ENCODE assay signal across 8 mouse cellular contexts in the genomic region with DNA sequence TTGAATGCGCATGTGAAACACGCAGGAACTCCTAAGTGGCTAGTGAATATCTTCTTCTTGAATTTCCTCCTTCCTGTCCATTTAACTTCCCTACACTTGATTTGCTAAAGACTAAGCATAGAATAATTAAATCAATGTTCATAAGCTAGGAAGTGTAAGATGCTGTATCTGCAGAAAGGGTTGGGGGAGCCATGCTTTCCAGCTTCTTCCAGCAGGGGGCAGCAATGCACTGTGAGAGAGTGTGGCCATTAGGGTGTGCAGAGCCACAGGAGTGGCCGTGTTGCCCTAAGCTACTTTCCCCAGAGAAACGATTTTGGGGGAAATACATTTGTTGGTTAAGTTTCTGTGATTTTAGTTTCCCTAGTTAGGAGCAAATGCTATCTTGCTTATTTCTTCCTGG.
DNase-seq lines count a peak whose midpoint lies in the region; ATAC-seq and TF ChIP-seq lines count a peak whose summit lies in the region.

No protein-coding gene starts in this region.

- ATAC-seq in kidney, embryonic 16.5 days (ENCODE audit: low FRiP score, low TSS enrichment): no peak
- no peak for ATAC-seq in liver, postnatal 0 days

- H3K4me1 ChIP-seq in kidney, adult 2 months (ENCODE audit: control insufficient read depth, insufficient read depth, low read length): no peaks in the 10 kb centered on the region
- peaks cover 2% of the 10 kb centered on the region; the same call in 1 of the 2 replicates for H3K4me1 ChIP-seq in kidney, embryonic 16.5 days (ENCODE audit: insufficient read depth, low read length)
- H3K4me1 ChIP-seq in liver, postnatal 0 days (ENCODE audit: insufficient read depth): no peaks in the 10 kb centered on the region

- DNase-seq in kidney, adult 2 months: peak; percentile 58
- peak; percentile 49 for DNase-seq in cerebellum, adult 9-11 months
- peak; percentile 63 to 84 for DNase-seq in frontal cortex, postnatal 14 days (ENCODE audit: low spot score in 2 of 2)
- peak; percentile 72 for DNase-seq in kidney, postnatal 14 days
- peak; percentile 81 for DNase-seq in liver, postnatal 0 days
- DNase-seq in ovary, adult 18-20 months (ENCODE audit: low spot score): peak; percentile 27
- peak; percentile 36 to 49 for DNase-seq in thymus, adult 18-20 months

- no peak for TF ChIP-seq EP300 in liver, postnatal 0 days (IDR thresholded peaks at IDR 0.05; ENCODE audit: low read depth)

- no peak overlapping the region for H3K9ac ChIP-seq in kidney, embryonic 16.5 days (replicated peaks; ENCODE audit: low read length)
- no peak overlapping the region for H3K9ac ChIP-seq in liver, postnatal 0 days (replicated peaks)

- H3K4me2 ChIP-seq in kidney, embryonic 16.5 days (replicated peaks; ENCODE audit: low read depth, low read length): no peak overlapping the region
- H3K4me2 ChIP-seq in liver, postnatal 0 days (ENCODE audit: low read depth, low read length): no peak overlapping the region

- no peak overlapping the region for H3K4me3 ChIP-seq in kidney, adult 2 months (ENCODE audit: insufficient read depth, low read depth, low read length)
- H3K4me3 ChIP-seq in kidney, embryonic 16.5 days (ENCODE audit: low read length): no peak overlapping the region
- H3K4me3 ChIP-seq in liver, postnatal 0 days (ENCODE audit: low read depth, low read length): no peak overlapping the region

- no peak for TF ChIP-seq POLR2A in kidney, adult 2 months (IDR thresholded peaks at IDR 0.05; ENCODE audit: low read depth, low read length)

- H3K27ac ChIP-seq in kidney, adult 2 months (ENCODE audit: insufficient read depth, low read depth, low read length): no peak overlapping the region
- no peak overlapping the region for H3K27ac ChIP-seq in kidney, embryonic 16.5 days (ENCODE audit: low read length)
- no peak overlapping the region for H3K27ac ChIP-seq in liver, postnatal 0 days (ENCODE audit: low read depth)

- H3K27me3 ChIP-seq in kidney, adult 2 months (replicated peaks; ENCODE audit: control insufficient read depth, insufficient read depth, low read length): no peaks in the 10 kb centered on the region
- no peaks in the 10 kb centered on the region for H3K27me3 ChIP-seq in kidney, embryonic 16.5 days (ENCODE audit: insufficient read depth, low read length)
- H3K27me3 ChIP-seq in liver, postnatal 0 days (ENCODE audit: insufficient read depth, low read length): no peaks in the 10 kb centered on the region

- 47% methylated on average over 4 of the region's 4 CpGs for WGBS in kidney, adult 2 months
- WGBS in kidney, embryonic 16.5 days: 42% methylated on average over 4 of the region's 4 CpGs
- WGBS in liver, postnatal 0 days (ENCODE audit: insufficient replicate concordance): 44% methylated on average over 4 of the region's 4 CpGs

- H3K36me3 ChIP-seq in kidney, adult 2 months (ENCODE audit: control insufficient read depth, insufficient read depth, low read length): no peaks in the 10 kb centered on the region
- peaks cover 55% of the 10 kb centered on the region for H3K36me3 ChIP-seq in kidney, embryonic 16.5 days (ENCODE audit: insufficient read depth, low read length)
- H3K36me3 ChIP-seq in liver, postnatal 0 days (replicated peaks; ENCODE audit: insufficient read depth, low read length): no peaks in the 10 kb centered on the region

- H3K9me3 ChIP-seq in kidney, embryonic 16.5 days (ENCODE audit: low read length): no peaks in the 10 kb centered on the region
- no peaks in the 10 kb centered on the region for H3K9me3 ChIP-seq in liver, postnatal 0 days (ENCODE audit: low read length)

- peak; percentile 94 for TF ChIP-seq CTCF in kidney, adult 2 months (conservative IDR thresholded peaks at IDR 0.05; ENCODE audit: insufficient read depth, insufficient read length, low read depth, low read length)
- peak; percentile 92 for TF ChIP-seq CTCF in liver, postnatal 0 days (IDR thresholded peaks at IDR 0.05; ENCODE audit: low read depth)

Comparison
In these comparisons a context has a peak if more than half of its experiments do, and no peak if none do; other contexts are left out.
1. DNase-seq: peak in every context shown above with its lines; median percentile 81 in liver, postnatal 0 days; 74 in frontal cortex, postnatal 14 days; 72 in kidney, postnatal 14 days; 58 in kidney, adult 2 months; 49 in cerebellum, adult 9-11 months; 42 in thymus, adult 18-20 months; 27 in ovary, adult 18-20 months.